Mouse (Mus musculus) right cerebral cortex, adult 18-20 months (tissue): ENCODE measurements around the gene Rpl38.
A peak's percentile ranks its signal among the peaks of the same experiment; 100 is the strongest.
"Not testable (repeated sequence)": the region's sequence is repeated elsewhere in the genome, so short reads cannot be mapped to it uniquely, and the experiment has no call there.

Experiments
- DNase-seq: peaks from one replicate; pipeline ENCODE4 v3.0.0; 2022; ENCODE audit warnings: mixed read lengths

Gene Rpl38

GRCm38 (mm10) chr11:114662161-114662560 lies 6.2 kb upstream of the Rpl38 start:
- no peak for DNase-seq

- DNase-seq = peak; percentile 56
Observed at GRCm38 (mm10) chr11:114662746-114663362, 5.5 kb upstream of the Rpl38 start.

- no peak for DNase-seq
Observed at GRCm38 (mm10) chr11:114664164-114664563, 4.2 kb upstream of the Rpl38 start.

- no peak for DNase-seq
Observed at GRCm38 (mm10) chr11:114665463-114665862, 2.9 kb upstream of the Rpl38 start.

- no peak for DNase-seq
Observed at GRCm38 (mm10) chr11:114666786-114667185, 1.5 kb upstream of the Rpl38 start.

- DNase-seq = no peak
Observed at GRCm38 (mm10) chr11:114667236-114667931, 940 bp upstream of the Rpl38 start.

GRCm38 (mm10) chr11:114667932-114668285 lies 415 bp upstream of the Rpl38 start:
- DNase-seq = not testable (repeated sequence)

- peak; percentile 79 for DNase-seq
Observed at GRCm38 (mm10) chr11:114668741-114669623, 658 bp downstream of the Rpl38 start.

GRCm38 (mm10) chr11:114669651-114670168 lies 1.4 kb downstream of the Rpl38 start:
- no peak for DNase-seq

- DNase-seq = no peak
Observed at GRCm38 (mm10) chr11:114671147-114671546, 2.8 kb downstream of the Rpl38 start.

GRCm38 (mm10) chr11:114672794-114673718 lies 4.7 kb downstream of the Rpl38 start:
- DNase-seq = peak; percentile 34

- DNase-seq = no peak
Observed at GRCm38 (mm10) chr11:114673719-114674050, 5.4 kb downstream of the Rpl38 start.

- no peak for DNase-seq
Observed at GRCm38 (mm10) chr11:114674180-114674579, 5.9 kb downstream of the Rpl38 start.

- DNase-seq = not testable (repeated sequence)
Observed at GRCm38 (mm10) chr11:114674796-114675195, 6.5 kb downstream of the Rpl38 start.

GRCm38 (mm10) chr11:114675341-114675825 lies 7.1 kb downstream of the Rpl38 start, which contains the start of gene Ttyh2:
Ttyh2 (plus strand) TSS chr11:114675431.
- peak; percentile 73 for DNase-seq

- DNase-seq = peak; percentile 51
Observed at GRCm38 (mm10) chr11:114675826-114676401, 7.6 kb downstream of the Rpl38 start.

GRCm38 (mm10) chr11:114676431-114676830 lies 8.1 kb downstream of the Rpl38 start:
- no peak for DNase-seq

GRCm38 (mm10) chr11:114676896-114677530 lies 8.7 kb downstream of the Rpl38 start:
- DNase-seq = no peak

GRCm38 (mm10) chr11:114679582-114679981 lies 11.3 kb downstream of the Rpl38 start:
- no peak for DNase-seq

GRCm38 (mm10) chr11:114680291-114680690 lies 12.0 kb downstream of the Rpl38 start:
- DNase-seq = no peak

GRCm38 (mm10) chr11:114681054-114681453 lies 12.7 kb downstream of the Rpl38 start:
- no peak for DNase-seq
